Mouse (Mus musculus): ENCODE data around the gene H2-M11.

The H2-M11 gene

GRCm38 (mm10) chr17:36546775-36547174, at the start of gene H2-M11:
H2-M11 (plus strand) TSS chr17:36547075.
- DNase-seq (ENCODE audit: inconsistent age in 2 of 2, low spot score in 1 of 2): no peak

GRCm38 (mm10) chr17:36500435-36500834, 46.4 kb upstream of the H2-M11 start:
- DNase-seq (ENCODE audit: inconsistent age in 2 of 2, low spot score in 1 of 2): no peak

DNA sequence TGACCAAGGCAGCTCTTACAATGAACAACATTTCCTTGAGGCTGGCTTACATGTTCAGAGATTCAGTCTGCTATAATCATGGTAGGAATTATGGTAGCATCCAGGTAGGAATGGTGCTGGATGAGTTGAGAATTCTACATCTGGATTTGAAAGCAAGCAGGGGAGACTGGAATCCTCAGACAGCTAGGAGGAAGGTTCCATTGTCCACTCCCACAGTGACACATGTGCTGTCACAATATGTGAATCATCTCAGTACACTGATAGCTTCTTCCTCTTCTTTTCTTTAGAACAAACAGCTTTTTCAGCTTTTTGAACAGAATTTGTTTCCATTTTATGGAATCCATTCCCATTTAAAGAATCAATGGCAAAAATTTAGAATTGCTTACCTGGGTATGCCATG, 43.0 kb upstream of the H2-M11 start:
- DNase-seq (ENCODE audit: inconsistent age in 2 of 2, low spot score in 1 of 2): no peak
